Mouse (Mus musculus): Measurements from ENCODE around the gene Vipas39.

The Vipas39 gene

DNA sequence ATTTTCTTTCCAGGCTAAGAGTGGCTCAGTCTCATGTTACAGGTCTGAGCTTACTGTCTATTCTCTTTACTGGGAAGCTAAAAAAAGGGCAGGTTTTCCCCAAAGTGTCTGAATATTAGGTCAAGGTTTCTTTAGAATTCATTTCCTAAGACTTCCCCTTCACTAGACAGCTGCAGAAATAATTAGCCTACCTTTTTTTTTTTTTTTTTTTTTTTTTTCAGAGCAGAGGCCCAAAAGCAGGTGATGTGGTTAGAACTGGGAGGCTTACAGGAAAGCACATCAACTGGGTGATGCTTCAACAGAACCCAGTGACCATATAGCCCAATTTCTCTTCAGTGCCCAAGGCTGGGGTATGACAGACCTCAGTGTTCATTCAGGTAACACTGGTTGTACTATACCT lies 69.7 kb downstream of the Vipas39 start:
- no peak for DNase-seq (ENCODE audit: low spot score in 2 of 2)

DNA sequence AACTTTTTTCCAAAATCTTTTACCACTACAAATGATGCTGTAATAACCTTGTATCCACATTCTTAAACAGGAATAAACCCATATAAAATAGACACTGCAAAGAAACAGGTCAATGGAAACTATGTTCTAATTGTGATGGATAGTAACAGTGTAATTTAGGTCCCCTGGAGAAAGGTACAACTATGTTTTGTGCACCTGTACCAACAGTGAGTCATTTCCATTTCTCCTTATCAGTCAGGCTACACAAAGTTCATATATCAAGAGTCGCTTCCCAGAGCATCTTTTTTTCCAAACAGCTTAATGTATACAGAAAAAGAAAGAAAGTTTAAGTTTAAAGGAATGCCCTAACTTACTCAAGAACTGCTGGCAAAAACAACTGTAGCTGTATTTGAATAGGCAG lies 71.0 kb downstream of the Vipas39 start:
- no peak for DNase-seq (ENCODE audit: low spot score in 2 of 2)

DNA sequence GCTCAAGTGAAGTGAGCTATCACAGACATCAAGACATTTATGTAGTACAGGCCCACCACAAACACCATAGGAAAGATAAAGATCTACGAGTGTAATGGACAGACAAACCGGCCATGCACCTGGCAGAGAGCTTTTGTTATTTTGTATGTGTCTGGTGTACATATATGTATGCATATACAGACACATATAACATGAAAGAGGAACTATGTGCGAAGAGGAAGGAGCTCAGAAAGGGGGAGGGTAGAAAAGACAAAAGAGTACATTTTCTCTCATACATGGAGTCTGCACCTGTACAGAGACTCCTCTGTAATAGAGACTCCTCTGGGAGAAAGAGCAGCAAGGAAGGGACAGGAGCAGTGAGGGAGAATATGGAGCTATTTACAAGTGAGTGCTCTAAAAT lies 73.0 kb downstream of the Vipas39 start:
- DNase-seq (ENCODE audit: low spot score in 2 of 2), result peak; percentile 27 to 41
